Comparison of ENCODE assay signal across 8 mouse cellular contexts in genomic region chr17:47694503-47695336, GRCm38 (mm10). TPM values are rescaled to one million over a fixed set of nuclear protein-coding genes. Genes with fewer than 3 reads are reported as not detected.
DNase-seq lines count a peak whose midpoint lies in the region; ATAC-seq and TF ChIP-seq lines count a peak whose summit lies in the region.

Gene Prickle4, minus strand, starts transcription at chr17:47694736.

- H3K27ac ChIP-seq in embryonic facial prominence, embryonic 10.5 days (replicated peaks), result peak within 1 kb of the TSS; percentile 90
- peak within 1 kb of the TSS; percentile 35 for H3K27ac ChIP-seq in intestine, postnatal 0 days (ENCODE audit: low read depth, low read length)
- H3K27ac ChIP-seq in midbrain, embryonic 10.5 days (replicated peaks), result peak within 1 kb of the TSS; percentile 92

- peaks cover 28% of the 10 kb centered on the region for H3K4me1 ChIP-seq in embryonic facial prominence, embryonic 10.5 days
- no peaks in the 10 kb centered on the region for H3K4me1 ChIP-seq in intestine, postnatal 0 days (replicated peaks; ENCODE audit: control insufficient read depth, insufficient read depth, low read length)
- H3K4me1 ChIP-seq in midbrain, embryonic 10.5 days, result peaks cover 33% of the 10 kb centered on the region

- H3K4me2 ChIP-seq in intestine, postnatal 0 days (replicated peaks; ENCODE audit: low read depth), result peak within 1 kb of the TSS; percentile 93

- DNase-seq in adrenal gland, postnatal 14 days, result peak; percentile 99
- peak; percentile 99 for DNase-seq in embryonic facial prominence, embryonic 10.5 days (ENCODE audit: low spot score)
- peak; percentile 96 for DNase-seq in left cerebral cortex, postnatal 36 days (ENCODE audit: low spot score in 2 of 2)
- peak; percentile 100 for DNase-seq in midbrain, embryonic 10.5 days (ENCODE audit: low spot score)
- peak; percentile 89 to 93 for DNase-seq in right cerebral cortex, postnatal 36 days (ENCODE audit: low spot score in 2 of 2)
- DNase-seq in urinary bladder, postnatal 4 days (ENCODE audit: low spot score in 2 of 2), result peak; percentile 96 to 98

- WGBS in embryonic facial prominence, embryonic 10.5 days, result under 1% methylated on average over 80 of the region's 82 CpGs
- under 1% methylated on average over 71 of the region's 82 CpGs for WGBS in intestine, postnatal 0 days
- under 1% methylated on average over 82 of the region's 82 CpGs for WGBS in midbrain, embryonic 10.5 days

- peak; percentile 90 for TF ChIP-seq CTCF in intestine, postnatal 0 days (IDR thresholded peaks at IDR 0.05; ENCODE audit: low read depth)

- ATAC-seq in granulocyte monocyte progenitor cell, adult 5-6 weeks (replicated peaks; ENCODE audit: poor library complexity, severe bottlenecking), result peak; percentile 89
- ATAC-seq in intestine, postnatal 0 days, result peak; percentile 94

- H3K36me3 ChIP-seq in embryonic facial prominence, embryonic 10.5 days (replicated peaks), result peaks cover 14% of the 10 kb centered on the region
- peaks cover 4% of the 10 kb centered on the region; the same call in 1 of the 2 replicates for H3K36me3 ChIP-seq in intestine, postnatal 0 days (ENCODE audit: control insufficient read depth, insufficient read depth)
- H3K36me3 ChIP-seq in midbrain, embryonic 10.5 days, result peaks cover 18% of the 10 kb centered on the region

- H3K9ac ChIP-seq in intestine, postnatal 0 days (ENCODE audit: low read depth, low read length), result peak within 1 kb of the TSS; percentile 74

- no peaks in the 10 kb centered on the region for H3K9me3 ChIP-seq in embryonic facial prominence, embryonic 10.5 days
- no peaks in the 10 kb centered on the region for H3K9me3 ChIP-seq in intestine, postnatal 0 days (ENCODE audit: control insufficient read depth)
- no peaks in the 10 kb centered on the region for H3K9me3 ChIP-seq in midbrain, embryonic 10.5 days (replicated peaks)

- intact Hi-C loops in left cerebral cortex, postnatal 36 days (cut with DNase I), result no loop called here

- H3K4me3 ChIP-seq in embryonic facial prominence, embryonic 10.5 days, result peak within 1 kb of the TSS; percentile 85
- H3K4me3 ChIP-seq in intestine, postnatal 0 days (ENCODE audit: low read depth, low read length), result peak within 1 kb of the TSS; percentile 79
- H3K4me3 ChIP-seq in midbrain, embryonic 10.5 days, result peak within 1 kb of the TSS; percentile 80

- peaks cover 59% of the 10 kb centered on the region for H3K27me3 ChIP-seq in embryonic facial prominence, embryonic 10.5 days (replicated peaks; ENCODE audit: low read depth, poor library complexity, severe bottlenecking)
- H3K27me3 ChIP-seq in intestine, postnatal 0 days (replicated peaks; ENCODE audit: control insufficient read depth, insufficient read depth, low read length), result no peaks in the 10 kb centered on the region
- peaks cover 50% of the 10 kb centered on the region for H3K27me3 ChIP-seq in midbrain, embryonic 10.5 days (ENCODE audit: low read depth, poor library complexity, severe bottlenecking)

RNA-seq across cellular contexts. Expression of gene Prickle4, which starts in this region (rescaled TPM):
- 4.5 and 4.8 TPM in 2 replicates for total RNA-seq in adrenal gland, postnatal 14 days (2021)
- 0.35 TPM in 1 of 2 replicates, not detected in the other for polyA plus RNA-seq in embryonic facial prominence, embryonic 10.5 days (2016; fragmentation: Nextera tagmentation; extraction: Ambion mirVana)
- total RNA-seq in granulocyte monocyte progenitor cell, adult 5-6 weeks (2014; fragmentation: Nextera tagmentation), result not detected in 2 replicates
- 0.62 TPM in 1 of 2 replicates, not detected in the other for total RNA-seq in granulocyte monocyte progenitor cell, adult 5-6 weeks (2017)
- polyA plus RNA-seq in intestine, postnatal 0 days (2015; fragmentation: Nextera tagmentation; extraction: Ambion mirVana), result 0.33 and 0.64 TPM in 2 replicates
- 1 to 10 TPM; 3.0 to 3.5 TPM for total RNA-seq in left cerebral cortex, postnatal 36 days (2021)
- 0.35 and 0.44 TPM in 2 replicates for polyA plus RNA-seq in midbrain, embryonic 10.5 days (2016; fragmentation: Nextera tagmentation; extraction: Ambion mirVana)

Comparison
In these comparisons a context has a peak if more than half of its experiments do, and no peak if none do; other contexts are left out.
1. Peak in every context shown above with its lines: DNase-seq, ATAC-seq, H3K4me3 ChIP-seq and H3K27ac ChIP-seq.
2. Peak in DNase-seq, H3K4me3 ChIP-seq and H3K27ac ChIP-seq in embryonic facial prominence, embryonic 10.5 days; RNA of the gene not detected or under 1 TPM.
3. Peak in ATAC-seq in granulocyte monocyte progenitor cell, adult 5-6 weeks; RNA of the gene not detected or under 1 TPM.
4. Peak in ATAC-seq, H3K4me3 ChIP-seq, H3K27ac ChIP-seq, H3K9ac ChIP-seq and H3K4me2 ChIP-seq in intestine, postnatal 0 days; RNA of the gene not detected or under 1 TPM.
5. Peak in DNase-seq, H3K4me3 ChIP-seq and H3K27ac ChIP-seq in midbrain, embryonic 10.5 days; RNA of the gene not detected or under 1 TPM.
6. H3K27ac ChIP-seq: peak in every context shown above with its lines; median percentile 92 in midbrain, embryonic 10.5 days; 90 in embryonic facial prominence, embryonic 10.5 days; 35 in intestine, postnatal 0 days.